Mouse (Mus musculus) cerebellum, adult 2 months (tissue): ENCODE measurements at regions not wholly inside any gene's neighbourhood (a gene's known extent, or its start where the extent isn't known, plus 50 kb on each side); places are given as distances from the start of the nearest gene placed in this dataset.

ENCODE experiments used
- CTCF ChIP-seq: fragments of 200-500 bp; IDR thresholded peaks from 2 replicates; pipeline ENCODE4 v1.5.1; 2011; ENCODE audit warnings: low read depth, mild to moderate bottlenecking, control low read depth, low read length, moderate library complexity, borderline replicate concordance; ENCODE audit not compliant: insufficient read depth
- POLR2A ChIP-seq: fragments of 200-500 bp; IDR thresholded peaks from 2 replicates; pipeline ENCODE4 v1.6.1; 2011; ENCODE audit warnings: low read length, control low read depth, borderline replicate concordance; ENCODE audit not compliant: insufficient read depth

DNA sequence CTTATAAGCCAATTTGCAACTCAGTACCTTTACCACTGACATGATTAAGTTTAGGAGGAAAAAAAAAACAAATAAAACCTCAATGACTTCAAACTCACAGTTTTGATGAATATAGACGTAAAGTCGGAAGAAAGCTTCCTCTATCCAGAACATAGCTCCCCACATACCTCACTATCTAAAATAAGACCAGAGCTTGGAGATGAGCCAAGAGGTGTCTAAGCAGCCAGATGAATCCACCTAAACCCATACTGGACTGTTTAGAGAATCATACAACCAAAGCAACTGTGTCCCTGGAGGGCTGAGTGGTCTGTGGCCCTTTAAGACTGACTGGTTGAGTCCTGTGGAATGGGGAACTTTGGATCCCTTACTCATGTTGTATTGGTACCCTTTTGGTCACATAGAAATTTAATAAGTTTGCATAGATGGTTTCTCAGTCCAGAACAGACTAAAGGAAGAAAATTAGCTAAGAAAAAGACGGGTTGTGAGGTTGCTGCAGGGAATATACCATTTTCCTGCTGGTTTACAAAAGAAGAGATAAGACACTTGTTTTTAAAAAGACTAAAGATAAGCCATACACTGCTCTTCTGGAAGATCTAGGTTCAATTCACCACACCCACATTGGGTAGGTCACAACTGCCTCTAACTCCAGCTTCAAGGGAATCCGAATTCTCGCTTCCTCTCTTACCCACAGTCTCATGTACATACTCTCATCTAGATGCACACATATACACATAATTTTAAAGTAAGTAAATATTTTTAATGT, 127.6 kb downstream of the Zfp36l1 start:
- TF ChIP-seq CTCF (no peak), POLR2A (no peak)
